Mouse (Mus musculus): ENCODE measurements at regions not wholly inside any gene's neighbourhood (a gene's known extent, or its start where the extent isn't known, plus 50 kb on each side); places are given as distances from the start of the nearest gene placed in this dataset.
"Not testable (repeated sequence)": the region's sequence is repeated elsewhere in the genome, so short reads cannot be mapped to it uniquely, and the experiment has no call there.

DNA sequence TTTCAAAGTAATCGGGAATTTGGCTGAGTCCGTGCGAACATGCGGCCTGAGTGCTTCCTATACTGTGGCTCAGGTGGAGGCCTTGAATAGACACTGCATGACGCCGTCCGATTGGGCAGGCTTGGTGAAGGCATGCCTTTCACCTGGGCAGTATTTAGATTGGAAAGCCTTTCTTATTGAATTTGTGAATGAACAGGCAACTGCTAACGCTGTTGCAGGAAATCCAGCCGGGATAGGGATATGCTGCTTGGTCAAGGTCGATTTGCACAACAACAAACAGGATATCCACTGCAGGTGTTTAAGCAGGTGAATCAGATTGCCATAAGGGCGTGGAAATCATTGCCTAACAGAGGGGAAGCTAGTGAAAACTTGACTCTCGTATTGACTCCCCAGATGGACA is 183.7 kb upstream of the Ccdc54 start:
- not testable (repeated sequence) for DNase-seq (ENCODE audit: low spot score, missing footprints); H3K36me3 ChIP-seq (ENCODE audit: control insufficient read depth, insufficient read depth, low read length); H3K9me3 ChIP-seq (ENCODE audit: control insufficient read depth, low read length); H3K4me1 ChIP-seq (ENCODE audit: control insufficient read depth, insufficient read depth, low read length); H3K4me3 ChIP-seq (ENCODE audit: low read depth, low read length); H3K9ac ChIP-seq (ENCODE audit: low read length); H3K27me3 ChIP-seq (ENCODE audit: control insufficient read depth, insufficient read depth, low read length); ATAC-seq (ENCODE audit: low FRiP score); H3K27ac ChIP-seq (ENCODE audit: low read depth, low read length); H3K4me2 ChIP-seq
- 94% methylated on average over 12 of the region's 12 CpGs for WGBS

DNA sequence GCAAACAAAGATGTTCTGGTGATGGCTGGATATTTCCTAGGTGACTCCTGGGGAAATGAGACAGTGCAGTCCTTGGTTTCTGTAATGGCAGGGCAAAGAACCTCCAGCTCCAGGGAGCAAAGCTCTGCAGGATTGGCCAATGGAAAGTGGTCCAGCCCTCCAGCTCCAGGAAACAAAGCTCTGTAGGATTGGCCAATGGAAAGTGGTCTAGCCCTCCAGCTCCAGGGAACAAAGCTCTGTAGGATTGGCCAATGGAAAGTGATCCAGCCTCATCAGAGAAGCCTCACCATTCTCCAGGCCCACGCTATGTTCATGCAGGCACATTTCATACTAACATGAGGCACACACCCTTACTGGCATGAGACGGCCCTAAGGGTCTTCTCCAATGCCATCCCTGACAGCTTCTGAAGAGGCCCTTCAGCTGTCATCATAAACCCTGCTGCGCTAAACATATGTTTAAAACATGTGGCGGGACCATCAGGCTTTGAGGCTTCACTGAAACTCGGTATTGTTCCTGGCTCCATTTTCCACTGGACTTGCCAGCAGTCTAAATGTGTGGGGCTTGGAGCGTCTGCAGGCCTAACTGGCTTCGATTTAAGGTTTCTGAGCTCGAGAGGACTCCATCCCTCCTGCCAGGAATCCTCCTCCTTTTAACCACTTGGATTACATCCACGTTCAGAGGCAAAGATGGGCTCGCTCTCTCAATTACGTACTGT is 175.3 kb upstream of the Ccdc54 start:
- Histone ChIP-seq H3K4me1 (ENCODE audit: control insufficient read depth, insufficient read depth, low read length) (no peaks in the 10 kb centered on the region), H3K9me3 (ENCODE audit: control insufficient read depth, low read length) (no peaks in the 10 kb centered on the region), H3K27ac (ENCODE audit: low read depth, low read length) (no peak overlapping the region), H3K27me3 (ENCODE audit: control insufficient read depth, insufficient read depth, low read length) (no peaks in the 10 kb centered on the region), H3K4me3 (ENCODE audit: low read depth, low read length) (no peak overlapping the region), H3K36me3 (ENCODE audit: control insufficient read depth, insufficient read depth, low read length) (no peaks in the 10 kb centered on the region), H3K9ac (ENCODE audit: low read length) (no peak overlapping the region), H3K4me2 (no peak overlapping the region)
- 87% methylated on average over 11 of the region's 11 CpGs for WGBS
- no peak for DNase-seq (ENCODE audit: low spot score, missing footprints)
- no peak for ATAC-seq (ENCODE audit: low FRiP score)

DNA sequence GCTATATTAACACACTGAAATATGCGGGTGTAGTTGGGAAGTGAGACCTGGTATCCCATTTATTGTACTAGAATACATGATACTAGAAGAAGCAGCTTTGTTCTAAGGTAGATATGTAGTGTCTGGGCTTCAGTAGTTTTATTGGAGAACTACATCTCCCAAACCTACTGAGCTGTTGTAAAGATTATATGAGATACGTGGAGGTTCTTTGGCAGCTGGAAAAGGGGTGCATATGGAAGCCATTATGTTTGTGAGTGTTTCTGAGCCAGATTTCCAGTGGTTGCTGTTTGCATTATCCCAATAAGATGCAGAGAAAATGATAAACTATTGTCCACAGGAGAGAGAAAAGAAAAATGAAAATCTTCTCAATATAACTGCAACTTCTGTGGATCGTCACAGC is 171.1 kb upstream of the Ccdc54 start:
- H3K4me1 ChIP-seq (ENCODE audit: control insufficient read depth, insufficient read depth, low read length), result no peaks in the 10 kb centered on the region
- no peak overlapping the region for H3K9ac ChIP-seq (ENCODE audit: low read length)

DNA sequence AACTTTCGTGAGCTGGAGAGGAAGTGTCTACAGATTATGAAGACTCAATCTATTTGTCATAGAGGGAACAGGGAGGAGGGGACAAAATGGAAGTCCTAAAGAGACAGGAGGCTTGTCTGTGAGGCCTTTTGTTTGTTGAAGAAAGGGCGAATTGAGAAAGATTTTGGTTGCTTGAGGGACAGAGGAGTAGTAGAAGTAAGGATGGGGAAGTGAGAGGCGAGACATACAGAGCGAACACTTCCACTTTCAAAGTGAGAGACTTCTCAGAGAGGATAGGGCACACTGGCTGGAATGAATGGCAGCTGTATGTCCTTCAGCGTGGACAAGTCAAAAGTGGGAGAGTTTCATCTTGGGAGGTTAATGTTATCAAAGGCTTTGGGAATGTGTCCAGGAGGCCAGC is 169.0 kb upstream of the Ccdc54 start:
- ATAC-seq (ENCODE audit: low FRiP score) (no peak), DNase-seq (ENCODE audit: low spot score, missing footprints) (no peak)
- Histone ChIP-seq H3K27ac (ENCODE audit: low read depth, low read length) (no peak overlapping the region), H3K9me3 (ENCODE audit: control insufficient read depth, low read length) (no peaks in the 10 kb centered on the region), H3K4me1 (ENCODE audit: control insufficient read depth, insufficient read depth, low read length) (no peaks in the 10 kb centered on the region), H3K36me3 (ENCODE audit: control insufficient read depth, insufficient read depth, low read length) (no peaks in the 10 kb centered on the region), H3K4me3 (ENCODE audit: low read depth, low read length) (no peak overlapping the region), H3K9ac (ENCODE audit: low read length) (no peak overlapping the region), H3K4me2 (no peak overlapping the region), H3K27me3 (ENCODE audit: control insufficient read depth, insufficient read depth, low read length) (no peaks in the 10 kb centered on the region)
- 79% methylated on average over 5 of the region's 5 CpGs for WGBS

More for the DNA sequence above, 171.1 kb upstream of the Ccdc54 start:
- H3K4me2 ChIP-seq, result no peak overlapping the region
- DNase-seq (ENCODE audit: low spot score, missing footprints), result no peak
- WGBS, result 83% methylated on average over 3 of the region's 3 CpGs
- H3K9me3 ChIP-seq (ENCODE audit: control insufficient read depth, low read length), result no peaks in the 10 kb centered on the region
- H3K36me3 ChIP-seq (ENCODE audit: control insufficient read depth, insufficient read depth, low read length), result no peaks in the 10 kb centered on the region
- H3K4me3 ChIP-seq (ENCODE audit: low read depth, low read length), result no peak overlapping the region
- H3K27ac ChIP-seq (ENCODE audit: low read depth, low read length), result no peak overlapping the region
- no peaks in the 10 kb centered on the region for H3K27me3 ChIP-seq (ENCODE audit: control insufficient read depth, insufficient read depth, low read length)
- ATAC-seq (ENCODE audit: low FRiP score), result no peak

DNA sequence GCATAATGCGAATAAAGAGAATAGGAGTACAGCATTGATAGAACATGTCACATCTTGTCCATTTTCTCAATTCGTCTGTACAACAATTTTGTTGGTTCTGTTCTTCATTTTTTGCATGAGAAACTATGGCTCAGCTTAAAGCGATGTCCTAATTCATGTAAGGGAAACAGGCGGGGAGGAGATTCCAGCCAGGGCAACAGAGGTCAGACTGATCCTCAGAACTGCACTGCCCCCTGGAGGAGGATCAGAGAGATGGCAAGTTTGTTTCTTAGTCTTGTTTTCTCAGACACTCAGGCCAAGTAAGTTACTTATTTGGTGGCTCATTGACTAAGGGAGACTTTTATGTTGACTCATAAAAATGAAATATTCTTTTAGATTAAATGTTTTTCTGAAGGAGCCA is 165.7 kb upstream of the Ccdc54 start:
- WGBS, result 48% methylated on average over 4 of the region's 4 CpGs
- H3K36me3 ChIP-seq (ENCODE audit: control insufficient read depth, insufficient read depth, low read length), result no peaks in the 10 kb centered on the region
- no peak overlapping the region for H3K4me3 ChIP-seq (ENCODE audit: low read depth, low read length)
- no peaks in the 10 kb centered on the region for H3K27me3 ChIP-seq (ENCODE audit: control insufficient read depth, insufficient read depth, low read length)
- H3K4me1 ChIP-seq (ENCODE audit: control insufficient read depth, insufficient read depth, low read length), result peaks cover 5% of the 10 kb centered on the region; the same call in 1 of the 2 replicates
- DNase-seq (ENCODE audit: low spot score, missing footprints), result no peak
- ATAC-seq (ENCODE audit: low FRiP score), result no peak
- no peak overlapping the region for H3K27ac ChIP-seq (ENCODE audit: low read depth, low read length)
- no peak overlapping the region for H3K9ac ChIP-seq (ENCODE audit: low read length)
- no peaks in the 10 kb centered on the region for H3K9me3 ChIP-seq (ENCODE audit: control insufficient read depth, low read length)
- H3K4me2 ChIP-seq, result no peak overlapping the region

DNA sequence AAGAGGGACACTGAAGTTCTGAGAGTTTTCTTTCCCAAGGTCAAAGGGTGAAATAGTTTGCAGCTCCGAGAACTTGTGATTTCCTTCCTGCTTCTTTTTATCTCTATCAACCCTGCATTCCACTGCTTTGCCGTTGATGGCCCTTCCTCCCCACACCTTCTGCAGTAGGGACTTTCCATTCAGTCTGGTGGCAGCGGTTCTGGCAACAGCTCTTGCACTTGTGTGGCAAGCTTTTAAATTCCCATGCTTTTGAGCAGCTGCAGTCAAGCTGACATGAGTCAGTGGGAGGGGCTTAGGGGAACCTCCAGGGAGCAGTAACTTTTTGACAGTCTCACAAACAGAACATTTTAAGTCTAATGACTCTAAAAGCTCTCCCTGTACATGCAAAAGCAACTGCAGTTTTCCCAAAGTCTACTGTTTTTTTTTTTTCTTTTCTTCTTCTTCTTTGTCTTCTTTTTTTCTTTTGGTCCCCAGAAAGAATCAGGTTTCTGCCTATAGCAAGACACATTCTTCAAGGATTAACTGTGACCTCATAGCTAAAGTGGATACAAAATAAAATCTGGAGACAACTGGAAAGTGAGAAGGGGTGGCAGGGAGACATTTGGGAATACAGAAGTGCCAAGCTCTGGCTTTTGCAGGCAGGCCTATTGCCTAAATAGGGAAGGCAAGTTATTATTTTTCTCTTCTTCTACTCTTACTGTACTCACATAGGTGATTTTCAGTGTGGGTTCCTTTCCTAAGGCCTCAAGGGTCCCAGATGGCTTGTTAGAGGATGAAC is 162.8 kb upstream of the Ccdc54 start:
- H3K27ac ChIP-seq (ENCODE audit: low read depth, low read length), result no peak overlapping the region

DNA sequence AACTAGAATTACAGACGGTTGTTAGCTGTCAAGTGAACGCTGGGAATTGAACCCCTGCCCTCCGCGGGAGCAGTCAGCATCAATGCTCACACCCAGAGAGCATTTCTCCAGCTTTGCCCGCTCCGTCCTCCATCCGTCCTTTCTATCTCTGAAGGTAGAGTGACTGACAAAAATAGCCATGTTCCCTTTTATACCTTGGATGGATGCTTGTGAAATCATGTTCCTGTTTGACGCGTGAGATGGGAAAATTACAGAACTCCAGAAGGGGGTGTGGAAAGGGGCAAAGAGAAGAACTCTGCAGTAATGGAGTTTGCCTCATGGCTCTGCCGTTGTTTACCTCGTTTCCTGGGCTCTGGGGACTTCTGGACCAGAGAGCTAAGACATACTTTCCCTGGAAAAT is 162.1 kb upstream of the Ccdc54 start:
- DNase-seq (ENCODE audit: low spot score, missing footprints) (no peak), ATAC-seq (ENCODE audit: low FRiP score) (no peak)
- Histone ChIP-seq H3K4me2 (no peak overlapping the region), H3K9ac (ENCODE audit: low read length) (no peak overlapping the region), H3K4me3 (ENCODE audit: low read depth, low read length) (no peak overlapping the region), H3K4me1 (ENCODE audit: control insufficient read depth, insufficient read depth, low read length) (peaks cover 5% of the 10 kb centered on the region; the same call in 1 of the 2 replicates), H3K27me3 (ENCODE audit: control insufficient read depth, insufficient read depth, low read length) (no peaks in the 10 kb centered on the region), H3K9me3 (ENCODE audit: control insufficient read depth, low read length) (no peaks in the 10 kb centered on the region), H3K36me3 (ENCODE audit: control insufficient read depth, insufficient read depth, low read length) (no peaks in the 10 kb centered on the region), H3K27ac (ENCODE audit: low read depth, low read length) (no peak overlapping the region)
- 87% methylated on average over 11 of the region's 11 CpGs for WGBS

More for the DNA sequence above, 162.8 kb upstream of the Ccdc54 start:
- DNase-seq (ENCODE audit: low spot score, missing footprints) (no peak), ATAC-seq (ENCODE audit: low FRiP score) (no peak)
- Histone ChIP-seq H3K9ac (ENCODE audit: low read length) (no peak overlapping the region), H3K36me3 (ENCODE audit: control insufficient read depth, insufficient read depth, low read length) (no peaks in the 10 kb centered on the region), H3K4me2 (no peak overlapping the region), H3K4me1 (ENCODE audit: control insufficient read depth, insufficient read depth, low read length) (peaks cover 5% of the 10 kb centered on the region; the same call in 1 of the 2 replicates), H3K9me3 (ENCODE audit: control insufficient read depth, low read length) (no peaks in the 10 kb centered on the region), H3K4me3 (ENCODE audit: low read depth, low read length) (no peak overlapping the region), H3K27me3 (ENCODE audit: control insufficient read depth, insufficient read depth, low read length) (no peaks in the 10 kb centered on the region)
- 14% methylated on average over 3 of the region's 3 CpGs for WGBS

DNA sequence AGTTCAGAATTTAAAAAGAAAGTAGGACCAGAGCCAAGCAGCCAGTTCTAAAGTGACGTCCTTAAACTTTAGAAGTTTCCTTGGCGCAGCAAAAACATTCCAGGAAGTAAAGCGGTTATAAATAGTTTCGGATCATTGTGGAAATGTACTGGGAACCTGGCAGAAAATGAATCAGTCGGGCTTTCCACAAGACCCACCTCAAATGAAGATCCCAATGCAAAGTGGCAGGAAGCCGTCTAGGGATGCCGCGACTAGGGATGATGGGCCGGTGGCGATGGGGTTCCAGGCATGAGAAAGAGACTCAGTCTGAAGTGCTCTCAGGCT is 161.3 kb upstream of the Ccdc54 start:
- Histone ChIP-seq H3K4me3 (ENCODE audit: low read depth, low read length) (no peak overlapping the region), H3K9ac (ENCODE audit: low read length) (no peak overlapping the region), H3K4me2 (no peak overlapping the region), H3K27me3 (ENCODE audit: control insufficient read depth, insufficient read depth, low read length) (no peaks in the 10 kb centered on the region), H3K27ac (ENCODE audit: low read depth, low read length) (no peak overlapping the region), H3K36me3 (ENCODE audit: control insufficient read depth, insufficient read depth, low read length) (no peaks in the 10 kb centered on the region), H3K9me3 (ENCODE audit: control insufficient read depth, low read length) (no peaks in the 10 kb centered on the region), H3K4me1 (ENCODE audit: control insufficient read depth, insufficient read depth, low read length) (peaks cover 5% of the 10 kb centered on the region; the same call in 1 of the 2 replicates)
- no peak for ATAC-seq (ENCODE audit: low FRiP score)
- 91% methylated on average over 10 of the region's 10 CpGs for WGBS
- no peak for DNase-seq (ENCODE audit: low spot score, missing footprints)

DNA sequence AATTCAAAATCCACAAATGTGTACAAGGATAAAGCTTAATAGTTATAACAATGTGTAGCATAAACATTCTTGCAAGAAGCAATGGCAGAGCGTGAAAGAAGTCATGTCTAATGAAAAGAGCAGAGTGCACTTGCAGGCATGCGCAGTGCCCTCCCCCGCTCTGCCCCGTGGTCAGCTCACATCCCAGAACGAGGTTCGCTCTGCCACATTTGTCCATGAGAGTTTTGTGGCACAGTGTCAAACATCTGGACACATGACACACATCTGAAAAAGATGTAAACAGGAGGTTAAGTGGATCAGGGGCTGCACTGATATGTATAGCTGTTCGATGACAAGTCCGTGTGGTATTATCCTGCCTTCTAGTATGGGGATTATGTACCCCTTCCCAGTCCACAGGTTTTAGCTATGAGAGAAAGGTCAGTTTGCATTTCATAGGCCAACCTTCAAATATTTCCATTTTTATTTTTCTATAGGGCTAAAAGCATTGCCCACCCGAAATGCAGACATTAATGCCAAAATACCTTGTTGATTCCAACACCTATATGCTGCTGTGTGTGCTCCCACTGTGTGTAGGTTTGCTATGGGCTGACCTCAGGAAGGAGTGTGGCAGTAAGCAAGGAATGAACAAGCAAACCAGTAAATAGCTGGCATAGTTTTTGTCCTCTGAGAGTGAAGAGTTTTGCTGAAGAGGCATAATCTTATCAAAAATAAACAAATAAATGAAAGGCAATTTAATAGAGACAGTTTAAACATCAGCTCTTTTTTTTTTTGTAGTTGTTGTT is 160.7 kb upstream of the Ccdc54 start:
- H3K36me3 ChIP-seq (ENCODE audit: control insufficient read depth, insufficient read depth, low read length), result no peaks in the 10 kb centered on the region
- 85% methylated on average over 9 of the region's 9 CpGs for WGBS
- no peaks in the 10 kb centered on the region for H3K9me3 ChIP-seq (ENCODE audit: control insufficient read depth, low read length)
- ATAC-seq (ENCODE audit: low FRiP score) (no peak), DNase-seq (ENCODE audit: low spot score, missing footprints) (no peak)
- H3K27me3 ChIP-seq (ENCODE audit: control insufficient read depth, insufficient read depth, low read length), result no peaks in the 10 kb centered on the region
- no peak overlapping the region for H3K27ac ChIP-seq (ENCODE audit: low read depth, low read length)
- peaks cover 5% of the 10 kb centered on the region; the same call in 1 of the 2 replicates for H3K4me1 ChIP-seq (ENCODE audit: control insufficient read depth, insufficient read depth, low read length)
- no peak overlapping the region for H3K4me2 ChIP-seq
- H3K4me3 ChIP-seq (ENCODE audit: low read depth, low read length), result no peak overlapping the region
- H3K9ac ChIP-seq (ENCODE audit: low read length), result no peak overlapping the region
